Mouse (Mus musculus): ENCODE data around the gene Gcg.

GRCm38 (mm10) chr2:62440802-62441544 is 42.5 kb downstream of the Gcg start:
- TF ChIP-seq CTCF (IDR thresholded peaks at IDR 0.05; ENCODE audit: low read depth) = no peak
- TF ChIP-seq EP300 (IDR thresholded peaks at IDR 0.05; ENCODE audit: low read depth) = no peak

All from liver, embryonic 14.5 days (tissue).